Mouse (Mus musculus): ENCODE results near the gene Sars. TPM values are rescaled to one million over a fixed set of nuclear protein-coding genes. Genes with fewer than 3 reads are reported as not detected.
A peak's percentile ranks its signal among the peaks of the same experiment; 100 is the strongest.

Gene Sars
- total RNA-seq (2021) = 100 to 1,000 TPM; 187 to 207 TPM

GRCm38 (mm10) chr3:108444698-108445365 is at the start of gene Sars:
Gene Sars, minus strand, starts transcription at chr3:108445209.
- peak; percentile 77 to 80 for DNase-seq (ENCODE audit: extremely low spot score in 1 of 2, low spot score in 1 of 2)

- no peak for DNase-seq (ENCODE audit: extremely low spot score in 1 of 2, low spot score in 1 of 2)
Measured at GRCm38 (mm10) chr3:108489968-108490367, 45.0 kb upstream of the Sars start.

GRCm38 (mm10) chr3:108484749-108485148 is 39.7 kb upstream of the Sars start:
- no peak for DNase-seq (ENCODE audit: extremely low spot score in 1 of 2, low spot score in 1 of 2)

GRCm38 (mm10) chr3:108478800-108479199 is 33.8 kb upstream of the Sars start:
- DNase-seq (ENCODE audit: extremely low spot score in 1 of 2, low spot score in 1 of 2) = no peak

GRCm38 (mm10) chr3:108476761-108477619 is 32.0 kb upstream of the Sars start:
- DNase-seq (ENCODE audit: extremely low spot score in 1 of 2, low spot score in 1 of 2) = no peak

- no peak for DNase-seq (ENCODE audit: extremely low spot score in 1 of 2, low spot score in 1 of 2)
Measured at GRCm38 (mm10) chr3:108475496-108475895, 30.5 kb upstream of the Sars start.

- DNase-seq (ENCODE audit: extremely low spot score in 1 of 2, low spot score in 1 of 2) = no peak
Measured at GRCm38 (mm10) chr3:108474969-108475368, 30.0 kb upstream of the Sars start.

GRCm38 (mm10) chr3:108467760-108468159 is 22.8 kb upstream of the Sars start:
- DNase-seq (ENCODE audit: extremely low spot score in 1 of 2, low spot score in 1 of 2) = no peak

GRCm38 (mm10) chr3:108466425-108466824 is 21.4 kb upstream of the Sars start:
- peak; percentile 39 to 76 for DNase-seq (ENCODE audit: extremely low spot score in 1 of 2, low spot score in 1 of 2)

GRCm38 (mm10) chr3:108458866-108459265 is 13.9 kb upstream of the Sars start:
- DNase-seq (ENCODE audit: extremely low spot score in 1 of 2, low spot score in 1 of 2) = no peak

- DNase-seq (ENCODE audit: extremely low spot score in 1 of 2, low spot score in 1 of 2) = no peak
Measured at GRCm38 (mm10) chr3:108458380-108458779, 13.4 kb upstream of the Sars start.

- DNase-seq (ENCODE audit: extremely low spot score in 1 of 2, low spot score in 1 of 2) = no peak
Measured at GRCm38 (mm10) chr3:108454172-108454571, 9.2 kb upstream of the Sars start.

- no peak for DNase-seq (ENCODE audit: extremely low spot score in 1 of 2, low spot score in 1 of 2)
Measured at GRCm38 (mm10) chr3:108451969-108452368, 7.0 kb upstream of the Sars start.

GRCm38 (mm10) chr3:108445366-108445705 is 327 bp upstream of the Sars start:
- no peak for DNase-seq (ENCODE audit: extremely low spot score in 1 of 2, low spot score in 1 of 2)

GRCm38 (mm10) chr3:108444029-108444428 is 980 bp downstream of the Sars start:
- no peak for DNase-seq (ENCODE audit: extremely low spot score in 1 of 2, low spot score in 1 of 2)

- DNase-seq (ENCODE audit: extremely low spot score in 1 of 2, low spot score in 1 of 2) = no peak
Measured at GRCm38 (mm10) chr3:108436380-108436714, 8.7 kb downstream of the Sars start.

- no peak for DNase-seq (ENCODE audit: extremely low spot score in 1 of 2, low spot score in 1 of 2)
Measured at GRCm38 (mm10) chr3:108435701-108436379, 9.2 kb downstream of the Sars start.

- no peak for DNase-seq (ENCODE audit: extremely low spot score in 1 of 2, low spot score in 1 of 2)
Measured at GRCm38 (mm10) chr3:108433881-108434495, 11.0 kb downstream of the Sars start.

GRCm38 (mm10) chr3:108433188-108433880 is 11.7 kb downstream of the Sars start:
- DNase-seq (ENCODE audit: extremely low spot score in 1 of 2, low spot score in 1 of 2) = no peak

GRCm38 (mm10) chr3:108432542-108433187 is 12.3 kb downstream of the Sars start:
- no peak for DNase-seq (ENCODE audit: extremely low spot score in 1 of 2, low spot score in 1 of 2)
